Mouse (Mus musculus): ENCODE results near the gene Ear6. TPM values are rescaled to one million over a fixed set of nuclear protein-coding genes. Genes with fewer than 3 reads are reported as not detected.
A peak's percentile ranks its signal among the peaks of the same experiment; 100 is the strongest.

Ear6 gene
- polyA plus RNA-seq, 1 experiment, result not detected

DNA sequence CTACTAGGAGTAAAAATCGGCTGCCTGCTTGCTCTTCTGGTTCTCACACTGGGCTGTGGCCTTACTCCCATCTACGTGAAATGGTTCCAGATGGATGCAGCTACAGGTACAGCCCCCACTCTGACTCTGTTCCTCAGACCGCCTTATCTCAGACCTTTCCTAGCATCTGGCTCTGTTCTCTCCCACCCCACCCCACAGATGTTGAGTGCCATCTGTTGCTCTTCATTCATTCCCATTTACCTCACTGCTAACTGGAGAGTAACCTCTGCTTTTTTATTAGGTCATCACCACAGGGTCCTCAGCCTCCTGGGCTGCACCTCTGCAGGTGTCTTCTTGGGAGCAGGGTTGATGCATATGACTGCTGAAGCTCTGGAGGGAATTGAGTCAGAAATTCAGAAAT is 40.3 kb downstream of the Ear6 start:
- H3K27ac ChIP-seq (ENCODE audit: control insufficient read depth, insufficient read depth, low read depth, low read length), result no peak overlapping the region
- H3K4me3 ChIP-seq (ENCODE audit: control insufficient read depth, low read depth, low read length), result peak overlapping the region; percentile 37
- no peaks in the 10 kb centered on the region for H3K36me3 ChIP-seq (ENCODE audit: control insufficient read depth, insufficient read depth, low read length)
- peaks cover 2% of the 10 kb centered on the region for H3K4me1 ChIP-seq (ENCODE audit: control insufficient read depth, insufficient read depth, low read length)
- H3K27me3 ChIP-seq (ENCODE audit: control insufficient read depth, insufficient read depth, low read length), result no peaks in the 10 kb centered on the region
- TF ChIP-seq CTCF (IDR thresholded peaks at IDR 0.05; ENCODE audit: control insufficient read depth, insufficient read depth, insufficient replicate concordance, low read depth, low read length) (no peak), POLR2A (IDR thresholded peaks at IDR 0.05; ENCODE audit: control insufficient read depth, low read depth, low read length) (no peak)

GRCm38 (mm10) chr14:51895071-51895470 is 41.6 kb downstream of the Ear6 start:
- H3K27ac ChIP-seq (ENCODE audit: control insufficient read depth, insufficient read depth, low read depth, low read length), result no peak overlapping the region
- H3K36me3 ChIP-seq (ENCODE audit: control insufficient read depth, insufficient read depth, low read length), result no peaks in the 10 kb centered on the region
- no peaks in the 10 kb centered on the region for H3K27me3 ChIP-seq (ENCODE audit: control insufficient read depth, insufficient read depth, low read length)
- H3K4me1 ChIP-seq (ENCODE audit: control insufficient read depth, insufficient read depth, low read length), result peaks cover 2% of the 10 kb centered on the region
- TF ChIP-seq CTCF (IDR thresholded peaks at IDR 0.05; ENCODE audit: control insufficient read depth, insufficient read depth, insufficient replicate concordance, low read depth, low read length) (no peak), POLR2A (IDR thresholded peaks at IDR 0.05; ENCODE audit: control insufficient read depth, low read depth, low read length) (no peak)
- H3K4me3 ChIP-seq (ENCODE audit: control insufficient read depth, low read depth, low read length), result no peak overlapping the region; the same call in 1 of the 2 replicates

- no peaks in the 10 kb centered on the region for H3K36me3 ChIP-seq (ENCODE audit: control insufficient read depth, insufficient read depth, low read length)
- no peaks in the 10 kb centered on the region for H3K27me3 ChIP-seq (ENCODE audit: control insufficient read depth, insufficient read depth, low read length)
- H3K27ac ChIP-seq (ENCODE audit: control insufficient read depth, insufficient read depth, low read depth, low read length), result no peak overlapping the region
- TF ChIP-seq CTCF (IDR thresholded peaks at IDR 0.05; ENCODE audit: control insufficient read depth, insufficient read depth, insufficient replicate concordance, low read depth, low read length), result no peak
- TF ChIP-seq POLR2A (IDR thresholded peaks at IDR 0.05; ENCODE audit: control insufficient read depth, low read depth, low read length), result no peak
- H3K4me1 ChIP-seq (ENCODE audit: control insufficient read depth, insufficient read depth, low read length), result peaks cover 2% of the 10 kb centered on the region
- no peak overlapping the region for H3K4me3 ChIP-seq (ENCODE audit: control insufficient read depth, low read depth, low read length)
Measured at GRCm38 (mm10) chr14:51896019-51896418, 42.5 kb downstream of the Ear6 start.

DNA sequence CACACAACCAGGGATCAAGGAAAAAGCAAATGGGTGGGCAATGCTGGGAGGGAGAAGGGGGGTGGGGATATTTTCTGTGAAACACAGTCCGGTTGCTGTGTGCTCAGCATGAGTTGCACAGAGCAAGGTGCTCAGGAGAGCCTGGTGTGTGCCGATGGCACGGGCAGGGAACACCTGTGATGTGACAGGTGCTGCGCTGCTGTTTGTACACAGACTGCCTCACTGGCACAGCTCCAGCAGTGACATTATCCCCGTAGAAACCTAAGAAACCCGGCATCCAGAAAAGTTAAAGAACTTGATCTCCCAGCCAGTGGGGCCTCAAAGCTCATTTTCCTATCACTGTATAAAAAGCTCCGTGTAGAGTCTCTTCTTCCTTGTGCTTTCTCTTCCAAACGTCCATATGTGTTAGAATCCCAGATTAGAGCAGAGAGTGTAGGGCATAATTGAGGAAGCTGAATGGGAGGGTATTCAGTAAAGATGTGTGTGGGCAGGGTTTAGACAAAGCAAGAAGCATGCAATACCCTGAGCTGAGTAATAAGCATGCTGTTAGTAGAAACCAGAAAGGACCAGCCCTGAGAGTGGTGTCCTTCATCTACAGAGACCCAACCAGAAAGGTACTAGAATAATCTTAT is 43.2 kb downstream of the Ear6 start:
- Histone ChIP-seq H3K4me3 (ENCODE audit: control insufficient read depth, low read depth, low read length) (no peak overlapping the region), H3K27ac (ENCODE audit: control insufficient read depth, insufficient read depth, low read depth, low read length) (no peak overlapping the region), H3K36me3 (ENCODE audit: control insufficient read depth, insufficient read depth, low read length) (no peaks in the 10 kb centered on the region), H3K4me1 (ENCODE audit: control insufficient read depth, insufficient read depth, low read length) (peaks cover 2% of the 10 kb centered on the region), H3K27me3 (ENCODE audit: control insufficient read depth, insufficient read depth, low read length) (no peaks in the 10 kb centered on the region)
- TF ChIP-seq POLR2A (IDR thresholded peaks at IDR 0.05; ENCODE audit: control insufficient read depth, low read depth, low read length) (no peak), CTCF (IDR thresholded peaks at IDR 0.05; ENCODE audit: control insufficient read depth, insufficient read depth, insufficient replicate concordance, low read depth, low read length) (no peak)

DNA sequence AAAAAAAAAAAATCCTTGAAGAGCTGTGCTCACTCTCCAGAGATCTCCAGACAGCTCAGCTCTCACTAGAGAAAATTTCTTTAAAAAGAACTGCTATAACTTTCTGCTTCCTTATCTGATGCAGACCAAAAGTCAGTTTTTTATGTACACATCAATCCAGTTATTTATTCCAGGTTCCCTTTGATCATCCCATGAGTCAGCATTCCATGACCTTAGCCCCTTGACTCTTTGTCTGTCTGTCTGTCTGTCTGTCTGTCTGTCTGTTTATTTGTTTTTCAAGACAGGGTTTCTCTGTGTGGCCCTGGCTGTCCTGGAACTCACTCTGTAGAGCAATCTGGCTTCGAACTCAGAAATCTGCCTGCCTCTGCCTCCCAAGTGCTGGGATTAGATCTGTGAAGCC is 45.9 kb downstream of the Ear6 start:
- no peaks in the 10 kb centered on the region for H3K27me3 ChIP-seq (ENCODE audit: control insufficient read depth, insufficient read depth, low read length)
- no peak overlapping the region for H3K4me3 ChIP-seq (ENCODE audit: control insufficient read depth, low read depth, low read length)
- no peaks in the 10 kb centered on the region; the same call in 1 of the 2 replicates for H3K4me1 ChIP-seq (ENCODE audit: control insufficient read depth, insufficient read depth, low read length)
- no peak for TF ChIP-seq CTCF (IDR thresholded peaks at IDR 0.05; ENCODE audit: control insufficient read depth, insufficient read depth, insufficient replicate concordance, low read depth, low read length)
- TF ChIP-seq POLR2A (IDR thresholded peaks at IDR 0.05; ENCODE audit: control insufficient read depth, low read depth, low read length), result no peak
- no peaks in the 10 kb centered on the region for H3K36me3 ChIP-seq (ENCODE audit: control insufficient read depth, insufficient read depth, low read length)
- no peak overlapping the region for H3K27ac ChIP-seq (ENCODE audit: control insufficient read depth, insufficient read depth, low read depth, low read length)

DNA sequence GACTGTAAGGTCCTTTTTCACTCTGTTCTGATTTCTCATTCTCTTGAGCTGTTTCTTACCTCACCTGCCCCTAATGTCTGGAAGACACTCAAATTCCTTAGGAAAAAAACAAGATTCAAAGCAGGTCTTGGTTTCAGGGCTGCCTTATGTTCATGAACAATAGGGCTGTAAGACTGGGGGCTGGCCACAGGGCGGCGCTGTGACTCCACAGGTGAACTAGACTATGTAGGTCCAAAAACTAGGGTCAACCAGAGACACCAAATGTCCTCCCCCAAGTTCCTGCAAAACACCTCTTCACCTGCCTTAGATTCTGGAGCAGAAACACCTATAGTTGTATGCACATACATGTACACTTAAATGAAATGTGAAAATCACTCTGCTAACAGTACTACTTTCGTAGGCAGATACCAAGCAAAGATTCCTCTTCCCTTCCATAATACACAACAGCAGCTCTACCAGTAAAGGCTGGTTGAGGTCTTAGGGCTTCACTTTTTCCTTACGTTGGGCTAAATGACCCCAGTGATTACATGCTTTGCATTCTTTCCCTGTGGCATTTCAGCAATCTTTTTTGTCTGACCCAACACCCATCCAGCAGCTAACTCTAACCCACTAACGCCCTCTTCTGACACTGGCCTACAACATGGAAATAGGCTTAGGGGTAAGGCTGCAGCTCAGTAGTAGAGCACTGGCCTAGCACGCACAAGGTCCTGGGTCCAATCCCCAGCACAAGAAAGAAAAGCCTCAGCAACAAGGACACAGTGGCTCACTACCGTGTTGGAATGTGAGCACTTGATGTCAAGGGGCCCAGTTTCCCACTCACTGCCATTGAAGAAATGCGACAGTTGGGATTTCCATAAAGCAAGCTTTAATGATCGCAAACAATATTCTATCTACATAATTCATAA is 49.6 kb downstream of the Ear6 start:
- Histone ChIP-seq H3K4me3 (ENCODE audit: control insufficient read depth, low read depth, low read length) (no peak overlapping the region), H3K27ac (ENCODE audit: control insufficient read depth, insufficient read depth, low read depth, low read length) (no peak overlapping the region)

GRCm38 (mm10) chr14:51903782-51904181 is 50.3 kb downstream of the Ear6 start:
- no peaks in the 10 kb centered on the region for H3K27me3 ChIP-seq (ENCODE audit: control insufficient read depth, insufficient read depth, low read length)
- no peak overlapping the region for H3K4me3 ChIP-seq (ENCODE audit: control insufficient read depth, low read depth, low read length)
- no peak for TF ChIP-seq POLR2A (IDR thresholded peaks at IDR 0.05; ENCODE audit: control insufficient read depth, low read depth, low read length)
- TF ChIP-seq CTCF (IDR thresholded peaks at IDR 0.05; ENCODE audit: control insufficient read depth, insufficient read depth, insufficient replicate concordance, low read depth, low read length), result no peak
- no peaks in the 10 kb centered on the region for H3K36me3 ChIP-seq (ENCODE audit: control insufficient read depth, insufficient read depth, low read length)
- no peaks in the 10 kb centered on the region for H3K4me1 ChIP-seq (ENCODE audit: control insufficient read depth, insufficient read depth, low read length)
- no peak overlapping the region for H3K27ac ChIP-seq (ENCODE audit: control insufficient read depth, insufficient read depth, low read depth, low read length)

More for the DNA sequence above, 49.6 kb downstream of the Ear6 start:
- TF ChIP-seq CTCF (IDR thresholded peaks at IDR 0.05; ENCODE audit: control insufficient read depth, insufficient read depth, insufficient replicate concordance, low read depth, low read length) (peak; percentile 86), POLR2A (IDR thresholded peaks at IDR 0.05; ENCODE audit: control insufficient read depth, low read depth, low read length) (no peak)
- Histone ChIP-seq H3K36me3 (ENCODE audit: control insufficient read depth, insufficient read depth, low read length) (no peaks in the 10 kb centered on the region), H3K4me1 (ENCODE audit: control insufficient read depth, insufficient read depth, low read length) (no peaks in the 10 kb centered on the region), H3K27me3 (ENCODE audit: control insufficient read depth, insufficient read depth, low read length) (no peaks in the 10 kb centered on the region)

Other genes with a start within 250 kb of the Ear6 start
- 0.26 and 0.38 TPM in 2 replicates for gene Gm17078, start 242.4 kb upstream of the Ear6 start, polyA plus RNA-seq (2012; rRNA removed)
- gene Gm4181, start 218.0 kb upstream of the Ear6 start, polyA plus RNA-seq (2012; rRNA removed), result 7.9 and 12.8 TPM in 2 replicates
- gene Gm17079, start 158.2 kb upstream of the Ear6 start, polyA plus RNA-seq (2012; rRNA removed), result 1.9 and 2.2 TPM in 2 replicates
- 7.2 and 11.5 TPM in 2 replicates for gene Gm5800, start 136.5 kb upstream of the Ear6 start, polyA plus RNA-seq (2012; rRNA removed)
- 0.16 TPM in 1 of 2 replicates, not detected in the other for gene Ang4, start 80.1 kb upstream of the Ear6 start, polyA plus RNA-seq (2012; rRNA removed)
- 1.1 and 1.3 TPM in 2 replicates for gene AY358078, start 53.7 kb upstream of the Ear6 start, polyA plus RNA-seq (2012; rRNA removed)
- 14.4 and 15.8 TPM in 2 replicates for gene Mettl17, start 31.1 kb downstream of the Ear6 start, polyA plus RNA-seq (2012; rRNA removed)
- 0.14 and 0.30 TPM in 2 replicates for gene Slc39a2, start 39.2 kb downstream of the Ear6 start, polyA plus RNA-seq (2012; rRNA removed)
- 27.3 and 31.6 TPM in 2 replicates for gene Ndrg2, start 60.5 kb downstream of the Ear6 start, polyA plus RNA-seq (2012; rRNA removed)
- 153 and 181 TPM in 2 replicates for gene Tppp2, start 64.7 kb downstream of the Ear6 start, polyA plus RNA-seq (2012; rRNA removed)
- gene Rnase13, start 69.1 kb downstream of the Ear6 start, polyA plus RNA-seq (2012; rRNA removed), result 0.07 TPM in 1 of 2 replicates, not detected in the other
- 5.6 and 6.6 TPM in 2 replicates for gene Arhgef40, start 131.0 kb downstream of the Ear6 start, polyA plus RNA-seq (2012; rRNA removed)
- 2.0 and 2.1 TPM in 2 replicates for gene Tmem253, start 162.0 kb downstream of the Ear6 start, polyA plus RNA-seq (2012; rRNA removed)
- gene Zfp219, start 167.0 kb downstream of the Ear6 start, polyA plus RNA-seq (2012; rRNA removed), result 161 and 174 TPM in 2 replicates
- 0.45 and 0.53 TPM in 2 replicates for gene Olfr221, start 188.8 kb downstream of the Ear6 start, polyA plus RNA-seq (2012; rRNA removed)

Measured in testis, adult 2 months (tissue).